Mouse (Mus musculus): ENCODE data around the gene Prcd. TPM values are rescaled to one million over a fixed set of nuclear protein-coding genes. Genes with fewer than 3 reads are reported as not detected.
A peak's percentile ranks its signal among the peaks of the same experiment; 100 is the strongest.
"Not testable (repeated sequence)": the region's sequence is repeated elsewhere in the genome, so short reads cannot be mapped to it uniquely, and the experiment has no call there.

Prcd gene
- polyA plus RNA-seq, 1 experiment from 2014 or later: 0.63 TPM

- H3K9me3 ChIP-seq: no peaks in the 10 kb centered on the region
- H3K4me3 ChIP-seq: peak within 1 kb of the TSS; percentile 49
- H3K36me3 ChIP-seq: no peaks in the 10 kb centered on the region
- 8% methylated on average over 28 of the region's 28 CpGs for WGBS
- H3K27me3 ChIP-seq: peaks cover 65% of the 10 kb centered on the region
- H3K4me2 ChIP-seq (replicated peaks): peak within 1 kb of the TSS; percentile 82
- H3K27ac ChIP-seq (replicated peaks): no peak within 1 kb of the TSS
- ATAC-seq (ENCODE audit: low FRiP score, low read depth): no peak
- peaks cover 32% of the 10 kb centered on the region for H3K4me1 ChIP-seq
- peak within 1 kb of the TSS; percentile 71 for H3K9ac ChIP-seq (replicated peaks)
Observed at GRCm38 (mm10) chr11:116654255-116654821, 1.0 kb downstream of the Prcd start, which contains the start of gene Cygb. TSS of gene Cygb (minus strand) at chr11:116654313.

- Histone ChIP-seq H3K9me3 (no peaks in the 10 kb centered on the region), H3K4me1 (peaks cover 46% of the 10 kb centered on the region), H3K36me3 (no peaks in the 10 kb centered on the region), H3K4me2 (replicated peaks) (no peak overlapping the region), H3K9ac (replicated peaks) (peak overlapping the region; percentile 57; the same call in 1 of the 2 replicates), H3K27ac (replicated peaks) (no peak overlapping the region; the same call in 1 of the 2 replicates), H3K27me3 (peaks cover 47% of the 10 kb centered on the region), H3K4me3 (no peak overlapping the region)
- no peak for ATAC-seq (ENCODE audit: low FRiP score, low read depth)
- 73% methylated on average over 16 of the region's 16 CpGs for WGBS
Observed at GRCm38 (mm10) chr11:116656348-116657191, 3.2 kb downstream of the Prcd start.

- H3K27ac ChIP-seq (replicated peaks): peak overlapping the region; percentile 90
- H3K36me3 ChIP-seq: no peaks in the 10 kb centered on the region
- H3K4me3 ChIP-seq: peak overlapping the region; percentile 39
- H3K4me1 ChIP-seq: peaks cover 55% of the 10 kb centered on the region
- peak overlapping the region; percentile 57 for H3K9ac ChIP-seq (replicated peaks)
- ATAC-seq (ENCODE audit: low FRiP score, low read depth): peak; percentile 93
- H3K9me3 ChIP-seq: no peaks in the 10 kb centered on the region
- H3K27me3 ChIP-seq: peaks cover 43% of the 10 kb centered on the region
- WGBS: 11% methylated on average over 22 of the region's 22 CpGs
- H3K4me2 ChIP-seq (replicated peaks): peak overlapping the region; percentile 57
Observed at GRCm38 (mm10) chr11:116657311-116658223, 4.2 kb downstream of the Prcd start.

GRCm38 (mm10) chr11:116658238-116658637, 4.9 kb downstream of the Prcd start:
- Histone ChIP-seq H3K4me1 (peaks cover 60% of the 10 kb centered on the region), H3K27me3 (peaks cover 36% of the 10 kb centered on the region), H3K9me3 (no peaks in the 10 kb centered on the region), H3K36me3 (no peaks in the 10 kb centered on the region), H3K27ac (replicated peaks) (peak overlapping the region; percentile 90), H3K4me2 (replicated peaks) (peak overlapping the region; percentile 57; the same call in 1 of the 2 replicates), H3K9ac (replicated peaks) (no peak overlapping the region), H3K4me3 (no peak overlapping the region)
- WGBS: 59% methylated on average over 10 of the region's 10 CpGs
- no peak; the same call in 1 of the 2 replicates for ATAC-seq (ENCODE audit: low FRiP score, low read depth)

GRCm38 (mm10) chr11:116659027-116659621, 5.8 kb downstream of the Prcd start:
- WGBS: 84% methylated on average over 15 of the region's 15 CpGs
- H3K27ac ChIP-seq (replicated peaks): no peak overlapping the region
- H3K27me3 ChIP-seq: peaks cover 28% of the 10 kb centered on the region
- H3K4me2 ChIP-seq (replicated peaks): no peak overlapping the region
- no peak overlapping the region for H3K9ac ChIP-seq (replicated peaks)
- H3K4me3 ChIP-seq: no peak overlapping the region
- ATAC-seq (ENCODE audit: low FRiP score, low read depth): no peak
- H3K36me3 ChIP-seq: no peaks in the 10 kb centered on the region
- no peaks in the 10 kb centered on the region for H3K9me3 ChIP-seq
- peaks cover 60% of the 10 kb centered on the region for H3K4me1 ChIP-seq

GRCm38 (mm10) chr11:116660181-116660580, 6.8 kb downstream of the Prcd start:
- no peaks in the 10 kb centered on the region for H3K36me3 ChIP-seq
- H3K4me2 ChIP-seq (replicated peaks): no peak overlapping the region
- no peak overlapping the region for H3K4me3 ChIP-seq
- 81% methylated on average over 9 of the region's 9 CpGs for WGBS
- H3K4me1 ChIP-seq: peaks cover 62% of the 10 kb centered on the region
- no peak for ATAC-seq (ENCODE audit: low FRiP score, low read depth)
- peak overlapping the region; percentile 81; the same call in 1 of the 2 replicates for H3K27ac ChIP-seq (replicated peaks)
- H3K9me3 ChIP-seq: no peaks in the 10 kb centered on the region
- H3K9ac ChIP-seq (replicated peaks): 0 out of 2 replicates have a peak overlapping the region, but pooled peaks have one; percentile 2
- peaks cover 17% of the 10 kb centered on the region for H3K27me3 ChIP-seq

- 15% methylated on average over 13 of the region's 13 CpGs for WGBS
Observed at GRCm38 (mm10) chr11:116661291-116661947, 8.1 kb downstream of the Prcd start.

GRCm38 (mm10) chr11:116661948-116662377, 8.6 kb downstream of the Prcd start:
- Histone ChIP-seq H3K4me1 (peaks cover 59% of the 10 kb centered on the region), H3K9ac (replicated peaks) (peak overlapping the region; percentile 28; the same call in 1 of the 2 replicates), H3K4me3 (no peak overlapping the region), H3K36me3 (no peaks in the 10 kb centered on the region), H3K9me3 (no peaks in the 10 kb centered on the region), H3K27me3 (peaks cover 9% of the 10 kb centered on the region), H3K27ac (replicated peaks) (peak overlapping the region; percentile 81), H3K4me2 (replicated peaks) (no peak overlapping the region)
- no peak for ATAC-seq (ENCODE audit: low FRiP score, low read depth)
- 50% methylated on average over 8 of the region's 8 CpGs for WGBS

More at GRCm38 (mm10) chr11:116661291-116661947, 8.1 kb downstream of the Prcd start:
- no peaks in the 10 kb centered on the region for H3K9me3 ChIP-seq
- ATAC-seq (ENCODE audit: low FRiP score, low read depth): peak; percentile 7; the same call in 1 of the 2 replicates
- H3K4me2 ChIP-seq (replicated peaks): peak overlapping the region; percentile 34
- no peak overlapping the region for H3K4me3 ChIP-seq
- peak overlapping the region; percentile 43 for H3K9ac ChIP-seq (replicated peaks)
- H3K27me3 ChIP-seq: peaks cover 12% of the 10 kb centered on the region
- H3K4me1 ChIP-seq: peaks cover 62% of the 10 kb centered on the region
- peak overlapping the region; percentile 81 for H3K27ac ChIP-seq (replicated peaks)
- H3K36me3 ChIP-seq: no peaks in the 10 kb centered on the region

GRCm38 (mm10) chr11:116665289-116665688, 12.0 kb downstream of the Prcd start:
- WGBS: 73% methylated on average over 10 of the region's 10 CpGs
- Histone ChIP-seq H3K36me3 (no peaks in the 10 kb centered on the region), H3K4me1 (peaks cover 47% of the 10 kb centered on the region), H3K27me3 (peaks cover 9% of the 10 kb centered on the region), H3K4me3 (no peak overlapping the region), H3K9me3 (no peaks in the 10 kb centered on the region), H3K27ac (replicated peaks) (no peak overlapping the region), H3K4me2 (replicated peaks) (no peak overlapping the region), H3K9ac (replicated peaks) (no peak overlapping the region)
- no peak for ATAC-seq (ENCODE audit: low FRiP score, low read depth)

- Histone ChIP-seq H3K27me3 (peaks cover 6% of the 10 kb centered on the region), H3K4me3 (no peak overlapping the region), H3K9ac (replicated peaks) (no peak overlapping the region), H3K4me2 (replicated peaks) (no peak overlapping the region), H3K9me3 (no peaks in the 10 kb centered on the region), H3K4me1 (peaks cover 39% of the 10 kb centered on the region), H3K27ac (replicated peaks) (no peak overlapping the region), H3K36me3 (no peaks in the 10 kb centered on the region)
- ATAC-seq (ENCODE audit: low FRiP score, low read depth): no peak
- WGBS: 88% methylated on average over 9 of the region's 9 CpGs
Observed at GRCm38 (mm10) chr11:116666566-116666965, 13.2 kb downstream of the Prcd start.

GRCm38 (mm10) chr11:116667012-116667411, 13.7 kb downstream of the Prcd start:
- H3K4me1 ChIP-seq: peaks cover 35% of the 10 kb centered on the region
- not testable (repeated sequence) for H3K27ac ChIP-seq (replicated peaks); H3K36me3 ChIP-seq; H3K27me3 ChIP-seq; H3K9ac ChIP-seq (replicated peaks); H3K4me3 ChIP-seq; ATAC-seq (ENCODE audit: low FRiP score, low read depth); H3K4me2 ChIP-seq (replicated peaks); H3K9me3 ChIP-seq
- 78% methylated on average over 4 of the region's 5 CpGs for WGBS

All from midbrain, embryonic 12.5 days (tissue).